Comparison of ENCODE assay signal across 8 mouse cellular contexts in the genomic region with DNA sequence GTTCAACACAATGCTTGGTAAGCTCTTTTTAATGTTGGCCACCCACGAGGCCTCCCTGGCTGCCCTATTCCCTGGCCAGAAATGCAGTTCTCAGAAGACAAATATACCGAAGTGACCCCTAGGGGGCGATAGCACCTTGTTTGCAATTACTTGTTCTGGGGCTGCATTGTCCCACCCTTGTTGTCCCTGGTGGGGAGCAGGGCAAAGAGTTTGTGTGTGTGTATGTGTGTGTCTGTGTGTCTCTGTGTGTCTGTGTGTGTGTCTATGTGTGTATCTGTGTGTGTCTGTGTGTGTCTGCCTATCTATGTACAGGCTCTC. TPM values are rescaled to one million over a fixed set of nuclear protein-coding genes. Genes with fewer than 3 reads are reported as not detected.
A peak's percentile ranks its signal among the peaks of the same experiment; 100 is the strongest.
DNase-seq lines count a peak whose midpoint lies in the region; ATAC-seq and TF ChIP-seq lines count a peak whose summit lies in the region.

No protein-coding gene starts in this region.

- peak; percentile 60 for TF ChIP-seq CTCF in lung, adult 2 months (IDR thresholded peaks at IDR 0.05; ENCODE audit: insufficient read depth, low read length)

- no peak overlapping the region for H3K4me3 ChIP-seq in lung, adult 2 months (replicated peaks; ENCODE audit: extremely low read depth, low read depth, low read length)

- DNase-seq in cerebellum, adult 11 months = peak; percentile 37
- DNase-seq in MEL-GATA-1-ER (ENCODE audit: extremely low read depth, low read depth) = peak; percentile 59
- peak; percentile 36 for DNase-seq in cerebellum, adult 9-11 months
- DNase-seq in gonadal fat pad, adult 2 months (ENCODE audit: low read depth) = peak; percentile 20
- DNase-seq in kidney, postnatal 10 days = peak; percentile 79
- peak; percentile 48 for DNase-seq in lung, adult 2 months
- DNase-seq in retina, postnatal 1 day = peak; percentile 94

- H3K4me1 ChIP-seq in lung, adult 2 months (ENCODE audit: control insufficient read depth, insufficient read depth, low read length) = no peaks in the 10 kb centered on the region

- WGBS in lung, adult 2 months = 3% methylated on average over 3 of the region's 3 CpGs

- no peak for ATAC-seq in cerebellum, adult (ENCODE audit: insufficient number of reproducible peaks, low FRiP score, low TSS enrichment)

- TF ChIP-seq POLR2A in lung, adult 2 months (IDR thresholded peaks at IDR 0.05; ENCODE audit: borderline replicate concordance, extremely low read depth, low read depth, low read length) = no peak

RNA-seq across cellular contexts. Expression of a gene that starts 8.0 kb away (rescaled TPM):
- 0.32 and 0.41 TPM in 2 replicates for polyA plus RNA-seq in gonadal fat pad, adult 2 months (2012; rRNA removed)
- 0.10 TPM in 1 of 2 replicates, not detected in the other for polyA plus RNA-seq in lung, adult 2 months (2012; rRNA removed)

RNA-seq across cellular contexts. Expression of a gene that starts 30.7 kb away (rescaled TPM):
- polyA plus RNA-seq in gonadal fat pad, adult 2 months (2012; rRNA removed) = 0.43 and 0.46 TPM in 2 replicates
- 0.72 and 1.1 TPM in 2 replicates for polyA plus RNA-seq in lung, adult 2 months (2012; rRNA removed)

RNA-seq across cellular contexts. Expression of a gene that starts 38.2 kb away (rescaled TPM):
- polyA plus RNA-seq in gonadal fat pad, adult 2 months (2012; rRNA removed) = 11.1 and 14.9 TPM in 2 replicates
- polyA plus RNA-seq in lung, adult 2 months (2012; rRNA removed) = 12.5 and 15.7 TPM in 2 replicates

Comparison
In these comparisons a context has a peak if more than half of its experiments do, and no peak if none do; other contexts are left out.
1. DNase-seq: peak in every context shown above with its lines; median percentile 94 in retina, postnatal 1 day; 79 in kidney, postnatal 10 days; 59 in MEL-GATA-1-ER; 48 in lung, adult 2 months; 37 in cerebellum, adult 11 months; 36 in cerebellum, adult 9-11 months; 20 in gonadal fat pad, adult 2 months.